Mouse (Mus musculus) forebrain, embryonic 10.5 days (tissue): ENCODE data around the gene Letmd1. TPM values are rescaled to one million over a fixed set of nuclear protein-coding genes. Genes with fewer than 3 reads are reported as not detected.

ENCODE experiments used
- DNase-seq: peaks from one replicate; pipeline ENCODE4 v3.0.0-alpha.2; 2017; ENCODE audit warnings: low spot score; ENCODE audit errors: extremely low spot score
- H3K27ac ChIP-seq: fragments of 300-500 bp; sonication (generic); 2 replicates; pipeline ENCODE4 v1.5.1; 2016; ENCODE audit warnings: mild to moderate bottlenecking
- H3K27me3 ChIP-seq: fragments of 300-500 bp; sonication (generic); 2 replicates; pipeline ENCODE4 v1.6.1; 2016; ENCODE audit warnings: mild to moderate bottlenecking; ENCODE audit not compliant: poor library complexity, severe bottlenecking
- H3K36me3 ChIP-seq: fragments of 300-500 bp; sonication (generic); replicated peaks from 2 replicates; pipeline ENCODE4 v1.6.1; 2016; ENCODE audit warnings: mild to moderate bottlenecking, moderate library complexity
- H3K4me1 ChIP-seq: fragments of 300-500 bp; sonication (generic); 2 replicates; pipeline ENCODE4 v1.6.1; 2016
- H3K4me3 ChIP-seq: fragments of 300-500 bp; sonication (generic); 2 replicates; pipeline ENCODE4 v1.5.1; 2016; ENCODE audit warnings: mild to moderate bottlenecking, moderate library complexity
- H3K9me3 ChIP-seq: fragments of 300-500 bp; sonication (generic); 2 replicates; pipeline ENCODE4 v1.6.1; 2016; ENCODE audit warnings: mild to moderate bottlenecking, moderate library complexity
- WGBS: fragments of 180-500 bp; shearing (Covaris S2); methylation state at CpG from one replicate; pipeline ENCODE4 v1.1.7; 2016; 5-methylcytosine and 5-hydroxymethylcytosine counted together
- polyA plus RNA-seq: library from polyadenylated mRNA; unstranded; fragments of >200 nt; fragmentation: Nextera tagmentation; extraction: Ambion mirVana; gene quantifications from 2 replicates; pipeline ENCODE4 v1.2.1, GENCODE M21; 2016

The Letmd1 gene
- polyA plus RNA-seq, 1 experiment from 2014 or later, result 39.5 TPM

- 11% methylated on average over 12 of the region's 12 CpGs for WGBS
- Histone ChIP-seq H3K27ac (no peak overlapping the region), H3K4me3 (peak overlapping the region; percentile 19)
Measured at GRCm38 (mm10) chr15:100460942-100461341, 7.9 kb upstream of the Letmd1 start.

GRCm38 (mm10) chr15:100461646-100462045, 7.2 kb upstream of the Letmd1 start:
- Histone ChIP-seq H3K9me3 (no peaks in the 10 kb centered on the region), H3K4me3 (no peak overlapping the region), H3K27me3 (peaks cover 33% of the 10 kb centered on the region), H3K27ac (no peak overlapping the region), H3K4me1 (peaks cover 19% of the 10 kb centered on the region), H3K36me3 (no peaks in the 10 kb centered on the region)
- 84% methylated on average over 9 of the region's 9 CpGs for WGBS
- DNase-seq, result no peak

More at GRCm38 (mm10) chr15:100460942-100461341, 7.9 kb upstream of the Letmd1 start:
- peaks cover 33% of the 10 kb centered on the region for H3K27me3 ChIP-seq
- H3K36me3 ChIP-seq, result no peaks in the 10 kb centered on the region
- no peaks in the 10 kb centered on the region for H3K9me3 ChIP-seq
- peaks cover 18% of the 10 kb centered on the region for H3K4me1 ChIP-seq
- DNase-seq, result no peak

DNA sequence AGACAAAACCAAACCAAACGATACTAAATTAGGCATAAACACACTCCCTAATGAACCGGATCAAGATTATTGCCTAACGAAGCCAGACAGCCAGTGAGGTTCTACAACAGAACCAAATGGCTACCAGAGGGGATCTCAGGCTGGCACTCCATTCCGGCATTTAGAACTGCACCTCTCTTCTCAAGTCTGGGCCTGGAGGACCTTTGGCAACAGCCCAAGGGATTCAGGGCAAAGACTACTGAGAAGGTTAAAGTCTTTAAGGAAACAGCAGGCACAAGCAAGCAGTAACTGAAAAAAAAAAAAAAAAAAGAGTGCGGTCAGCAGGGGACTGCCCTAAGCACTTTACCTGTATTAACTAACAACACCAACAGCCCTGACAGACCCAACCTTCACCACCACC, 6.7 kb upstream of the Letmd1 start:
- Histone ChIP-seq H3K36me3 (no peaks in the 10 kb centered on the region), H3K4me1 (peaks cover 20% of the 10 kb centered on the region), H3K27ac (no peak overlapping the region), H3K4me3 (no peak overlapping the region), H3K9me3 (no peaks in the 10 kb centered on the region), H3K27me3 (peaks cover 33% of the 10 kb centered on the region)
- 76% methylated on average over 5 of the region's 5 CpGs for WGBS
- no peak for DNase-seq

GRCm38 (mm10) chr15:100463712-100464111, 5.1 kb upstream of the Letmd1 start:
- peaks cover 30% of the 10 kb centered on the region for H3K4me1 ChIP-seq
- H3K9me3 ChIP-seq, result no peaks in the 10 kb centered on the region
- no peak overlapping the region for H3K27ac ChIP-seq
- peak; percentile 55 for DNase-seq
- H3K27me3 ChIP-seq, result peaks cover 24% of the 10 kb centered on the region
- H3K36me3 ChIP-seq, result no peaks in the 10 kb centered on the region
- no peak overlapping the region for H3K4me3 ChIP-seq
- 25% methylated on average over 6 of the region's 6 CpGs for WGBS

- no peak for DNase-seq
- H3K4me1 ChIP-seq, result peaks cover 43% of the 10 kb centered on the region
- WGBS, result 78% methylated on average over 2 of the region's 2 CpGs
- no peak overlapping the region for H3K27ac ChIP-seq
- no peak overlapping the region for H3K4me3 ChIP-seq
- H3K9me3 ChIP-seq, result no peaks in the 10 kb centered on the region
- H3K36me3 ChIP-seq, result peaks cover 1% of the 10 kb centered on the region; the same call in 1 of the 2 replicates
- H3K27me3 ChIP-seq, result peaks cover 13% of the 10 kb centered on the region; the same call in 1 of the 2 replicates
Measured at GRCm38 (mm10) chr15:100465432-100465831, 3.4 kb upstream of the Letmd1 start.

DNA sequence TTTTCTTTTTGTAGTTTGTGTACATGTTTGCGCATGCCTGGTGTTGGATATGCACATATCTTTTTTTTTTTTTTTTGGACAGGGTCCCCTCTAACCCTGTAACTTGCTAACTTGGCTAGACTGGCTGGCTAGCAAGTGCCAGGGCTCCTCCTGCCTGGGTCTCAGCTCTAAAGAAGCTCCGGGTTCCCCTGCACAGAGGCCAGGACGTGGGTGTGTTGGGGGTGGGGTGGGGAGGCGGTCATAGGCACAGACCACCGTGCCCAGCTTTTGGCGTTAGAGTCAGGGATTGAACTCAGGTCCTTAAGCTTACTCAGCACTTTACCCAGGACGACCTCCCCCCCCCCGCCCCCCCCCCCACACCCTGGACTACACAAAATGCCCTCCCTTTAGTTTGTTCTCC, 1.1 kb upstream of the Letmd1 start:
- H3K4me3 ChIP-seq, result peak overlapping the region; percentile 89
- H3K36me3 ChIP-seq, result peaks cover 24% of the 10 kb centered on the region
- peaks cover 34% of the 10 kb centered on the region for H3K4me1 ChIP-seq
- no peak for DNase-seq
- no peaks in the 10 kb centered on the region for H3K27me3 ChIP-seq
- H3K27ac ChIP-seq, result 0 out of 2 replicates have a peak overlapping the region, but pooled peaks have one; percentile 96
- no peaks in the 10 kb centered on the region for H3K9me3 ChIP-seq
- WGBS, result 63% methylated on average over 6 of the region's 8 CpGs

- Histone ChIP-seq H3K4me1 (peaks cover 34% of the 10 kb centered on the region), H3K4me3 (peak overlapping the region; percentile 89), H3K36me3 (peaks cover 38% of the 10 kb centered on the region), H3K27ac (peak overlapping the region; percentile 96), H3K27me3 (no peaks in the 10 kb centered on the region), H3K9me3 (no peaks in the 10 kb centered on the region)
- WGBS, result under 1% methylated on average over 19 of the region's 19 CpGs
- DNase-seq, result no peak
Measured at GRCm38 (mm10) chr15:100469189-100469545, 344 bp downstream of the Letmd1 start.

DNA sequence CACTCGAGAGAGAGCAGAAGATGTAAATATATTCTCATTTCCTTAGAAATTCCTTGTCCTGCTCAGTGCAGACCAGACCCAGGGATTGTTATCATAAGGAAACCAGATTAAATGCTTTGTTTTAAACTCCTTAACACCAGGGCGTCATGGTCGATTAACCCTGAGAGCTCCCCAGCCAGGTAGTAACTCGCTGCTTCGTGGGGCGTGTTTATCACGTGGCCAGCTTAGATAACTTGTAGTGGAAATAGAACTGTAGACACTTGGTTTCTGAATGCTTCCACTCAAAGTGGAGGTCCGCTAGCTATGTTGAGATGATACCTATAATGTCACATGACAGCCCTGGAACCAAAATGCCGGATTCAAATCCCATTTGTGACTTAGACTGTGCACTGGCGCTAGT, 1.2 kb downstream of the Letmd1 start:
- H3K4me3 ChIP-seq, result peak overlapping the region; percentile 89
- WGBS, result 67% methylated on average over 10 of the region's 10 CpGs
- H3K27me3 ChIP-seq, result no peaks in the 10 kb centered on the region
- H3K27ac ChIP-seq, result no peak overlapping the region
- peaks cover 34% of the 10 kb centered on the region for H3K4me1 ChIP-seq
- H3K36me3 ChIP-seq, result peaks cover 47% of the 10 kb centered on the region
- H3K9me3 ChIP-seq, result no peaks in the 10 kb centered on the region
- no peak for DNase-seq

- no peak for DNase-seq
- Histone ChIP-seq H3K4me1 (peaks cover 13% of the 10 kb centered on the region), H3K4me3 (no peak overlapping the region), H3K27me3 (no peaks in the 10 kb centered on the region), H3K36me3 (peaks cover 85% of the 10 kb centered on the region), H3K27ac (no peak overlapping the region), H3K9me3 (no peaks in the 10 kb centered on the region)
- 87% methylated on average over 7 of the region's 7 CpGs for WGBS
Measured at GRCm38 (mm10) chr15:100473926-100474503, 5.2 kb downstream of the Letmd1 start.

GRCm38 (mm10) chr15:100478351-100478750, 9.5 kb downstream of the Letmd1 start:
- peaks cover 99% of the 10 kb centered on the region for H3K36me3 ChIP-seq
- no peaks in the 10 kb centered on the region for H3K27me3 ChIP-seq
- DNase-seq, result no peak
- H3K4me3 ChIP-seq, result no peak overlapping the region
- no peak overlapping the region for H3K27ac ChIP-seq
- WGBS, result 91% methylated on average over 10 of the region's 10 CpGs
- H3K4me1 ChIP-seq, result no peaks in the 10 kb centered on the region
- H3K9me3 ChIP-seq, result no peaks in the 10 kb centered on the region

GRCm38 (mm10) chr15:100478925-100479324, 10.1 kb downstream of the Letmd1 start:
- Histone ChIP-seq H3K27ac (no peak overlapping the region), H3K27me3 (no peaks in the 10 kb centered on the region), H3K36me3 (peaks cover 99% of the 10 kb centered on the region), H3K4me1 (no peaks in the 10 kb centered on the region), H3K9me3 (no peaks in the 10 kb centered on the region), H3K4me3 (no peak overlapping the region)
- WGBS, result 87% methylated on average over 4 of the region's 4 CpGs
- DNase-seq, result no peak

DNA sequence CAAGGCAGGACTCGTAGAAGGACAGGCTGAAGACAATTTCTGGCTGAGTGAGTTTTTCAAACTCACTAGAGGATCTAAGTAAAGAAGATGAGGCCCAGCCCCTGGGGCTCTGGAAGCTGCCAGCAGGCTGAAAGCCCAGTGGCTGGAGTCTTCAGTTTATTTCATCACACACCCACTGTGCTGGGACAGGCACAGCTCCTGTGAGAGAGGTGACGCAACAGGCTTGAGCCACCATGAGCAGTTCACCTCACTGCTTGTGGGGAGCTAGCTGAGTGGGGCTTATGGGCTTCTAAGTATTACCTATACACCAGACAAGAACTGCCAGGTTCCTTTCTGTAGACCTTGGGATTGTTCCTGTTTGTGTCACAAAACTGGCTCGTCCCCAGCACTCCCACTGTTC, 16.8 kb downstream of the Letmd1 start:
- H3K4me3 ChIP-seq, result no peak overlapping the region
- H3K9me3 ChIP-seq, result no peaks in the 10 kb centered on the region
- peaks cover 92% of the 10 kb centered on the region for H3K36me3 ChIP-seq
- no peak for DNase-seq
- H3K27ac ChIP-seq, result no peak overlapping the region
- H3K4me1 ChIP-seq, result peaks cover 24% of the 10 kb centered on the region
- H3K27me3 ChIP-seq, result no peaks in the 10 kb centered on the region
- WGBS, result 95% methylated on average over 3 of the region's 3 CpGs

DNA sequence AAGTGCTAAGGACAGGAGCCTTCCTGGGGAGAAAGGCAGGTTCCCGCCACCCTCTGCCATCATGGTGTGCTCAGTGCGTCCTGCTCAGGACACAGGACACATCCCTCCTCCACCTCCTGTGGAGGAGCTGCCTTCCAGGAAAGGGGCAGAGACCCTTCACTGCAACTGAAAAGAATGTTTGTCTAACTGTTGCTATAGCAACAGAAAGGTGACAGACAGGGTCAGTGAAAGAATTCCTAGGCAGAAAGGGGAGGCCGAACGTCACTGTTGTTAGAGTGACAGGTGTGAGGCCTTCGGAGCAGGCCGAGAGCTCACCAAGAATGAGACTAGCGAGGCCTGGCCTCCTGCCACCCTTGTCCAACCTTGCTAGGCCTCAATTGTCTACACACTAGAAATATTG, 17.6 kb downstream of the Letmd1 start:
- no peak for DNase-seq
- no peak overlapping the region for H3K4me3 ChIP-seq
- no peaks in the 10 kb centered on the region for H3K9me3 ChIP-seq
- no peak overlapping the region for H3K27ac ChIP-seq
- 31% methylated on average over 7 of the region's 7 CpGs for WGBS
- H3K36me3 ChIP-seq, result peaks cover 83% of the 10 kb centered on the region
- peaks cover 28% of the 10 kb centered on the region for H3K4me1 ChIP-seq
- H3K27me3 ChIP-seq, result no peaks in the 10 kb centered on the region

- Histone ChIP-seq H3K27ac (no peak overlapping the region), H3K9me3 (no peaks in the 10 kb centered on the region), H3K4me1 (peaks cover 32% of the 10 kb centered on the region), H3K4me3 (no peak overlapping the region), H3K36me3 (peaks cover 77% of the 10 kb centered on the region), H3K27me3 (no peaks in the 10 kb centered on the region)
- no peak for DNase-seq
- WGBS, result 93% methylated on average over 2 of the region's 2 CpGs
Measured at GRCm38 (mm10) chr15:100487050-100487449, 18.2 kb downstream of the Letmd1 start.
